Mouse (Mus musculus): ENCODE data around the gene 3110082J24Rik.
A peak's percentile ranks its signal among the peaks of the same experiment; 100 is the strongest.

DNA sequence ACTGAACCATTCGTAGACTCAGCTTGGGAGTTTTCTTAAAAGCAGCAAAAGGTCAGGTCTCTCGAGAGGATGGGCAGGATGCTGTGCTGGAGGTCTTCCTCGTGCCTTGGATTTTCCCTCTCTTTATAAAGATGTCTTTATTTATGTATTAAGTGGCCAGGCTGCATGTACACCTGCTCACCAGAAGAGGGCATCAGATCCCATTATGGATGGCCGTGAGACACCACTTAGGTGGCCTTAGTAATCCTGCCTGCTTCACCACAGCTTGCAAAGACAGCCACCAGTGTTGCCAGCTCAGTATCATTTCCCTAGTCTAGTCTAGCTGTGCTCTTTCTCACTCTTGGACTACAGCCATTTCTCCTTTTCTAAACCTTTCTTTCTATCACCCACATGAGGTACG lies 19.7 kb upstream of the 3110082J24Rik start:
- TF ChIP-seq POLR2A (IDR thresholded peaks at IDR 0.05; ENCODE audit: borderline replicate concordance, extremely low read depth, insufficient read depth, insufficient read length, poor library complexity, severe bottlenecking) (no peak), CTCF (IDR thresholded peaks at IDR 0.05; ENCODE audit: borderline replicate concordance, extremely low read depth, insufficient read depth, insufficient read length) (peak; percentile 74)

Data from brain, embryonic 14.5 days (tissue).